Mouse (Mus musculus): Measurements from ENCODE around the gene Zfp652.

DNA sequence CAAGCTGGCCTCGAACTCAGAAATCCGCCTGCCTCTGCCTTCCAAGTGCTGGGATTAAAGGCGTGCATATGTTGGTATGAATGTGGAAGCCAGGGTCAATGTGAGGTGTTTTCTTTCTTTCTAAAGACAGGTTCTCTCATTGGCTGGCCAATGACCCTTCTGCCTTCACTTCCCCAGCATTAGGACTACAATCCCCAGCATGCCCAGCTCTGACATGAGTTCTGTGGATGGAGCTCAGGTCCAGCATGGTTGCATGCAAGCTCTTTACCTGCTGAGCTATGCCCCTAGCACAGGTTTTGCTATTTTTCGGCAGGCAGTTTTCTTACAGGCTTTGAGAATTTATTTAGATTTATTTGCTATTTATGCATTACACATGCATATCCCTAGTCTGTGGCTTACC lies 144.8 kb downstream of the Zfp652 start:
- TF ChIP-seq CTCF (IDR thresholded peaks at IDR 0.05; ENCODE audit: borderline replicate concordance, control insufficient read depth, extremely low read depth, insufficient read depth, low read length, poor library complexity) (no peak), POLR2A (IDR thresholded peaks at IDR 0.05; ENCODE audit: control insufficient read depth, extremely low read depth, insufficient read depth, low read length, poor library complexity) (no peak)

Measured in thymus, adult 2 months (tissue).